Mouse (Mus musculus) erythroblast, embryonic 14.5 days (primary cell): ENCODE data around the gene Rps6ka5. TPM values are rescaled to one million over a fixed set of nuclear protein-coding genes. Genes with fewer than 3 reads are reported as not detected.

Experiments used
- H3K27me3 ChIP-seq: 2 replicates; pipeline ENCODE4 v1.6.1; 2012; ENCODE audit warnings: inconsistent platforms; ENCODE audit not compliant: control insufficient read depth
- H3K36me3 ChIP-seq: 2 replicates; pipeline ENCODE4 v1.6.1; 2012; ENCODE audit warnings: mild to moderate bottlenecking, inconsistent platforms; ENCODE audit not compliant: control insufficient read depth
- H3K4me1 ChIP-seq: 2 replicates; pipeline ENCODE4 v1.6.1; 2012; ENCODE audit warnings: inconsistent platforms; ENCODE audit not compliant: control insufficient read depth
- H3K4me3 ChIP-seq: replicated peaks from 2 replicates; pipeline ENCODE3; 2012; ENCODE audit warnings: moderate library complexity, mild to moderate bottlenecking, inconsistent platforms
- H3K9me3 ChIP-seq: 2 replicates; pipeline ENCODE4 v1.6.1; 2012; ENCODE audit warnings: low read length, inconsistent platforms, mixed read lengths; ENCODE audit not compliant: control insufficient read depth
- GATA1 ChIP-seq: IDR thresholded peaks from 2 replicates; pipeline ENCODE4 v1.6.1; 2012; ENCODE audit warnings: low read length, inconsistent platforms, mixed read lengths
- TAL1 ChIP-seq: IDR thresholded peaks from 3 replicates; pipeline ENCODE4 v1.6.1; 2012; ENCODE audit warnings: low read length, inconsistent platforms, mixed read lengths
- polyA plus RNA-seq: library from polyadenylated mRNA; stranded (reverse); fragments of >175 nt; gene quantifications from 2 replicates; pipeline ENCODE4 v1.2.3, GENCODE M21; 2012

Rps6ka5 gene
- polyA plus RNA-seq, 1 experiment = 0.15 TPM

DNA sequence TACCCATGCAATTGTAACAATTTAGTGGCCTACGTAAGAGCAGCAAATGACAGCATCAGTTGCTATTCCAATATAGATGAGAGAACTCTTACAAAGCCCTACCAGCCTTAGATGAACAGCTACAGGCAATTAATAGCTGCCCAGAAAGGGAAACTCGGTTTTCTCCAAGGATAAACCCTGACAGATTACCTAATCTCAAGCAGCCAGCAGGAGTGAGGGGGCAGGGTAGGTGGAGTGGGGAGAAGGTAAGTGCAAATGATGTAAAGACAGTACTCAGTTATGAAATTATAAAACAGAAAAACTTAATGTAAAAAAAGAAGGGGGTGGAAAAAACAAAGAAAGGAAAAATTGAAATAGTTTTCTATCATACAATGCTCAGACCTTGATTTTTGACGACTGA, 159.2 kb downstream of the Rps6ka5 start:
- Histone ChIP-seq H3K9me3 (no peaks in the 10 kb centered on the region), H3K4me1 (no peaks in the 10 kb centered on the region), H3K27me3 (no peaks in the 10 kb centered on the region), H3K36me3 (peaks cover 4% of the 10 kb centered on the region; the same call in 1 of the 2 replicates), H3K4me3 (no peak overlapping the region)
- no peak for TF ChIP-seq GATA1
- no peak for TF ChIP-seq TAL1

DNA sequence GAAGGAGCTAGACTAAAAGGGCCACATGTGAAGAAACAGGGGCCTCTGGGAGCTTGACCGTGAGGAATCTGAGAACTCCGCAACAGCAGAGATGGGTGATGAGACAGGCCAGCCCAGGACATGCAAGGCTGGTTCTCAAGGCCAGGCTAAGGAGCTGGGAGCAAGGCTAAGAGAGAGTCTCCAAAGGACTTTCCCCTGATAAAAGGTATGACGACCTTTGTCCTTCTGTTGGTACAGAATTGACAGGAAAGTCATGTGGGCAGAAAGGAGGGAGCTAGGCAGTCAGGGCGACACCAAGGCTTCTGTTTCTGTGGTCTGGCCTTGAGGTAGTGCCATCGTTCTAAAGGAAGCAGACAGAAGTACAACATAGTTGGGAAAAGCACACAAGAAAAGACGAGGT, 173.1 kb downstream of the Rps6ka5 start:
- Histone ChIP-seq H3K4me1 (no peaks in the 10 kb centered on the region), H3K27me3 (no peaks in the 10 kb centered on the region), H3K4me3 (no peak overlapping the region), H3K36me3 (peaks cover 5% of the 10 kb centered on the region), H3K9me3 (no peaks in the 10 kb centered on the region)
- TF ChIP-seq GATA1 = no peak
- no peak for TF ChIP-seq TAL1

DNA sequence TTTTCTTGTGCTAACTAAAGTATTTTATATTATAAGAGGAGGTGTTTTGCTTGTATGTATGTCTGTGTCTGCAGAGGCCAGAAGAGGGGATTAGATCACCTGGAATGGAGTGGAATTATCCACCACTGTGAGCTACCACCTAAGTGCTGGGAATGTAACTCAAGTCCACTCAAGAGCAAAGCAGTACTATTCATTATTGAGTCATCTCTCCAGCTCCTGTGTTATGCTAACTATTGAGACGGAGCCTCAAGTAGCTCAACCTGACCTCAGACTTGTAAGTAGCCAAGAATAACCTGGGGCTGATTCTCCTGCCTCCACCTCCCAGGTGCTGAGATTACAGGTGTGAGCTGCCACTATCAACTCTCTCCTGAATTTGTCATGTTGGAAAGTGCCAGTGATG, 174.8 kb downstream of the Rps6ka5 start:
- Histone ChIP-seq H3K27me3 (no peaks in the 10 kb centered on the region), H3K4me3 (no peak overlapping the region), H3K9me3 (no peaks in the 10 kb centered on the region), H3K4me1 (no peaks in the 10 kb centered on the region), H3K36me3 (peaks cover 5% of the 10 kb centered on the region)
- no peak for TF ChIP-seq TAL1
- no peak for TF ChIP-seq GATA1

DNA sequence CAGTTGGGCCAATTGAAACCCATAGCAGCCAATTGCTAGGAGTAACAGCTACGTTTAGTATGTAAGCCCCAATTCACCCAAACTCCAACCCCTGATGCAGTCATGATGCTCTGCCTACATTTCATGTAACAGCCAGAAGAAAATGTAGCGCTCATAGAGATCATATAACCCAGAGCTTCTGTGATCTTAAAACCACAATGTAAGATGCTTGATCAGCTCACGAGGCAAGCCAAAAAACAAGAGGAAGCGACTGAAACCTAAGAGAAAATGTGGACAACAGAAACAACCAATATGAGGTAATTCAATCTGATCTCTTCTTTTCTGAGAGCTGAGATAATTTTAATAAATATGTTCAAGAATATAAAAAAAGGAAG, 182.6 kb downstream of the Rps6ka5 start:
- H3K27me3 ChIP-seq = no peaks in the 10 kb centered on the region
- H3K4me3 ChIP-seq = no peak overlapping the region
- H3K4me1 ChIP-seq = no peaks in the 10 kb centered on the region
- H3K36me3 ChIP-seq = no peaks in the 10 kb centered on the region
- H3K9me3 ChIP-seq = no peaks in the 10 kb centered on the region
- TF ChIP-seq GATA1 = no peak
- TF ChIP-seq TAL1 = no peak

DNA sequence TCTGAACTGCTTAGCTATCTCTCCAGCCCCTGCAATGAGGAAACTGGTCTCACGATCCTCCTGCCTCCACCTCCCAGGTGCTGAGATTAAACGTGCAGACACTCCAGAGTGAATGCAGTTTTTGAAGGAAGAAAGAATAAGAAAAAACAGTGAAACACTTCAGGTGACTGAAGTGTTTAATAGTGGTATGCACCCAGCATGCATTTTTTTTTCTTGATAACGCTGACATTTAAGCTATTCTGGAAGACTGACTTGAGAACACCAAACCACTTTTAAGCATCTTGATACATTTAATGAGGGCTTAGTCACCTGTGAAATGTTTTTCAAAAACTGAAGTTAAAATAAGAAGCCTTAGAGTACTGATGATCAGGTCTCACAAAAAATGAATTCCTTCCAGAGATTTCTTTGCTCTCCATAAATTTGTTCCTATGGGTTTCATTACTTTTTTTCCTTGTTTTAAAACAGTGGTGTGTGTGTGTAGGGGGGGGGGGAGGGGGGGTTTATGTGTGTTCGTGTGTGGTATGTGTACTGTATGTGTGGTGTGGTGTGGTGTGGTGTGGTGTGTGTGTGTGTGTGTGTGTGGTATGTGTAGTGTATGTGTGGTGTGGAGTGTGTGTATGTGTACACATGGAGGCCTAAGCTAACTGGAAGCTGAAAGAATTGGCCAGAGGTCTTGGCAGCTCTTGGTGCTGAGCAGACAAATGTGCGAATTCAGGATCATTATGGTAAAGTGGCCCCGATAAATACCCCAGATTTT, 183.2 kb downstream of the Rps6ka5 start:
- no peaks in the 10 kb centered on the region for H3K9me3 ChIP-seq
- no peaks in the 10 kb centered on the region for H3K36me3 ChIP-seq
- TF ChIP-seq TAL1 = no peak
- TF ChIP-seq GATA1 = no peak
- no peak overlapping the region for H3K4me3 ChIP-seq
- no peaks in the 10 kb centered on the region for H3K27me3 ChIP-seq
- no peaks in the 10 kb centered on the region for H3K4me1 ChIP-seq

DNA sequence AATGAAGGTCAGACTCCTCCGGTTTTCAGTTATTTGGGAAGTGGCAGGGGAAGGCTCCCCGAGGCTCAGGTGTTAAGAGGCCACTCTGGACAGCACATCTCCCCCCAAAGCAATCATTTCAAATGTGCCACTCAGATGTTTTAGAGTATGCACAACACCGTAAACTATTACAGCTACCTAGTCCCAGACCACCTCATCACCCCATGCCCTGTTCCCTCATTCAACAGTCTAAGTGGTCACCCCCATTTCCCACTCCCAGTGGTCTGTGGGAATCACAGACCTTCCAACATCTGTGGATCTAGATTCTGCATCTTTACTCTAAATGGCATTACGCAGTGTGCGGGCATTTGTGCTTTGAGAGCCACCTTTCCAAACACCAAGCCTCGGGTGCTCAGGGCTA, 184.3 kb downstream of the Rps6ka5 start:
- no peaks in the 10 kb centered on the region for H3K9me3 ChIP-seq
- no peaks in the 10 kb centered on the region for H3K27me3 ChIP-seq
- TF ChIP-seq GATA1 = no peak
- TF ChIP-seq TAL1 = no peak
- no peaks in the 10 kb centered on the region for H3K4me1 ChIP-seq
- H3K36me3 ChIP-seq = no peaks in the 10 kb centered on the region
- no peak overlapping the region for H3K4me3 ChIP-seq

DNA sequence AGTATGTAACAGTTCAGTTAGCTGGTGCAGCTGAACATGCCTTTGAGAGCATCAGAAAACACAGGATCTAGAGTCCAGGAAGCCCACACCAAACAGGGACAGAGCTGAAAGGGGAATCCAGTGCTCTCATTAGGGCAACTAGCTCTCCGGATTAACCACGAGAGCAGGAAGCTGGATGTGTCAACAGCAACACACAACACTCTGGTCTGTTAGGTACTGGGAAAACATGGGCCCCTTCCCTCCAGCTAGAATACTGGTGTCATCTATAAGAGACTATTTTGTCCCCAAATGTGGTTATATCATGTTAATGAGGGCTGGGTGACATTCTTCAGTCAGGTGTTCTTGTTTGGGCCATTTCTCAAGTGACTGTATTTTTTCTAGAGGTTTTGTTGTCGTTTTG, 184.7 kb downstream of the Rps6ka5 start:
- Histone ChIP-seq H3K9me3 (no peaks in the 10 kb centered on the region), H3K27me3 (no peaks in the 10 kb centered on the region), H3K4me1 (no peaks in the 10 kb centered on the region), H3K4me3 (no peak overlapping the region), H3K36me3 (no peaks in the 10 kb centered on the region)
- TF ChIP-seq GATA1 (no peak), TAL1 (no peak)

DNA sequence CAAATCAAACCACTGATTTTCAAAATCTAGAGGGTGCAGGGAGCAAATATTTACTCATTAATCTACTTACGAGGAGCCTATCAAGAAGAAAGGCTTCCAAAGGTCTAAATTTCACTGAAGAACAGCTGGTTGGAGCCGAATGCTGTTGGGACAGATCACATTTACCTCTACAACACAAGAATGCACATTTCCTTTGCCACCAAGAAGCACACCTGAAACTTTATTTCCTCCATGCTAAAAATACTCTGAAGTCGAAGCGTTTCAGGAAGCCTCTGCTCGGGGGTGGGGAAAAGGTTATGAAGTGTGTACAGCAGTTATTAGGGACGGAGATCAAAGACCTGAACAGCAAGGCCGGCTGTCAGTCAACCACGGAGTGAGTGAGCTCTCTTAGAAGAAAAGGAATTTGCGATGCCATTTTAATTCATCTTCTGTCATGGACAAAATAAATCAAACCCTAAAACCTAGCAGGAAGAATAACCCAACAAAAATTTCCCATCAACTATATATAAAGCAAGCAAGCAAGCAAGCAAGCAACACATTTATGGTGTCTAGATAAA, 187.5 kb downstream of the Rps6ka5 start:
- TF ChIP-seq GATA1 (no peak), TAL1 (no peak)
- no peaks in the 10 kb centered on the region for H3K4me1 ChIP-seq
- H3K36me3 ChIP-seq = no peaks in the 10 kb centered on the region
- no peaks in the 10 kb centered on the region for H3K27me3 ChIP-seq
- no peaks in the 10 kb centered on the region for H3K9me3 ChIP-seq
- no peak overlapping the region for H3K4me3 ChIP-seq

DNA sequence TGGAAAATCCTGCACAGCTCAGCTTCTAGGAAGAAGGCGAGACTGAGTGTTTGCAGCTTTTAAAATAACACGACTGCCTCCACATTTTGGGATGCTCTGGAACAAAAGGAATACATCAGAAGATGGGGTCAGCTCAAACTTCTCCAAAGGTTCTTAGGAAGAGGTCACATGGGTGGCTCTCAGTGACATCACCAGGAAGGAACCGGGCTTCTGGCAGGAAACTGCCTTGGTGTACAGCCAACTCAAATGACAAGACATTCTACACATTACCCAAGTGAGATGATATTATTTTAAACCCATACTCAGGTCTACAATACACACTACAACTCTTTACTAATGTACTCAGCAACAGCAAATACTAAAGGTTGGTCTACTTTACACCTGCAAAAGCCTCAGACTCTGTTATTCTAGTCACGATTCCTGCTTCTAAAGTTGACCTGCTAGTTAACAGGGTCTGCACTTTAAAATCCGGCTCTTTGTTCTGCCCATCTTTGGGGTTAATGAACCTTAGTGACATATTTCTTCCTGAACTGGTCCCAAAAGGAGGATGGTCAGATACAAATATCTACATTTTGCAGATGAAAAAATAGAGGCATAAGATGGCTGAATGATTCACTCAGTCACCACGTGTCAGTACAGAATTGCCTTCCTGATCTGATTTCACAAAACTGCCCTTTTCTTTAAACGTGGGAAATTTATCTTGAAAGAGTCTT, 188.2 kb downstream of the Rps6ka5 start:
- H3K9me3 ChIP-seq = no peaks in the 10 kb centered on the region
- no peaks in the 10 kb centered on the region for H3K36me3 ChIP-seq
- H3K4me1 ChIP-seq = no peaks in the 10 kb centered on the region
- no peak overlapping the region for H3K4me3 ChIP-seq
- no peak for TF ChIP-seq TAL1
- no peak for TF ChIP-seq GATA1
- no peaks in the 10 kb centered on the region for H3K27me3 ChIP-seq
